Mouse (Mus musculus) lung, postnatal 0 days (tissue): ENCODE measurements around the gene Robo2.

ENCODE experiments used
- CTCF ChIP-seq: IDR thresholded peaks from 2 replicates; pipeline ENCODE4 v1.5.1; 2016; ENCODE audit warnings: antibody characterized with exemption, mild to moderate bottlenecking
- EP300 ChIP-seq: IDR thresholded peaks from 2 replicates; pipeline ENCODE4 v1.6.1; 2016; ENCODE audit warnings: antibody characterized with exemption, mild to moderate bottlenecking, control low read depth

DNA sequence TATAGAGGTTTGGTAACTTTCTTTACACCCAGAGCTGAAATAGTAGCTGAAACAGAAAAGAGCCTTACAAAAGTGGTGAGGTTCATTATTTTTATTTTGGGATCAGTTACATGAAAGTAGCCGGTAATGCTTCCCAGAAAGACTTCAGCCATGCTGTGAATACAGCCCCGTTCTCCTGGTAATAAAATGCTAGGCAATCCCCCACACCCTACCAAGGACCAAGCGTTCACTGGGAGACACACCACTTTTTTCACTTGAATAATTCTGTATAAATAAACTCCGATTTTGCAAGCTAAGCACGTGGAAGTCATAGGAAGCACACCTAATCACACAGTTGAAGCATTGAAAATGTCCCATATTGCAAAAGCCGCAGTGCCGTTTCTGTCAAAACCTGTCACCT, 341.0 kb downstream of the Robo2 start:
- no peak for TF ChIP-seq EP300
- no peak for TF ChIP-seq CTCF
